Mouse (Mus musculus) liver, adult 2 months (tissue): Measurements from ENCODE around the gene Ssh1.

Experiments
- CTCF ChIP-seq: fragments of 200-500 bp; IDR thresholded peaks from 2 replicates; pipeline ENCODE4 v1.5.1; 2011; ENCODE audit warnings: low read depth, low read length, control low read depth
- POLR2A ChIP-seq: fragments of 200-500 bp; IDR thresholded peaks from 2 replicates; pipeline ENCODE4 v1.6.1; 2011; ENCODE audit warnings: low read length, control low read depth; ENCODE audit not compliant: insufficient read depth; ENCODE audit errors: extremely low read depth

DNA sequence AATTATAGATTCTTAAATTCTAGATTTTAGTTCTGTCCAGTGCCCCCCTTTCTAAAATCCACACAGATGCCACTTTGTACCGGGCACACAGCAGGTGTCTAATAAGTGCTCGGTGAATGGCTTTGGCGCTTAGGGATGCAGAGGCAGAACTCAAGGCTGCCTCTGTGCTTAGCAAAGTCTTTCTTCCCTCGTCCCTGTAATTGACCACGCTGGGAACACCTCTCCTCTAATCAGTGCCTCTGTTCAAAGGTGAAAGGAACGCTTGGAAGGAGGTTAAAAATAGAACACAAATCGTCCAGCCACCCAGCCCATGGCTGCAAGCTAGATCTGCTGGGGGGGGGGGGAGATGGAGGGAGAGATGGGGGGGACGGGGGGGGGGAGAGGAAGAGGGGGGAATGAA is 46.8 kb upstream of the Ssh1 start:
- no peak for TF ChIP-seq CTCF
- no peak for TF ChIP-seq POLR2A
